Mouse (Mus musculus) thymus, adult 2 months (tissue): ENCODE data around the gene Ptrh1.

Source experiments
- CTCF ChIP-seq: fragments of 200-500 bp; IDR thresholded peaks from 2 replicates; pipeline ENCODE4 v1.5.1; 2012; ENCODE audit warnings: mild to moderate bottlenecking, control low read depth, low read length, moderate library complexity, borderline replicate concordance; ENCODE audit not compliant: control insufficient read depth, poor library complexity, insufficient read depth; ENCODE audit errors: extremely low read depth
- POLR2A ChIP-seq: fragments of 200-500 bp; IDR thresholded peaks from 2 replicates; pipeline ENCODE4 v1.6.1; 2012; ENCODE audit warnings: mild to moderate bottlenecking, low read length, control low read depth, moderate library complexity; ENCODE audit not compliant: control insufficient read depth, poor library complexity, insufficient read depth; ENCODE audit errors: extremely low read depth

GRCm38 (mm10) chr2:32758503-32758902 is 17.1 kb upstream of the Ptrh1 start:
- no peak for TF ChIP-seq CTCF
- no peak for TF ChIP-seq POLR2A
